Mouse (Mus musculus) layer of hippocampus, adult 9-11 months (tissue): ENCODE measurements at regions not wholly inside any gene's neighbourhood (a gene's known extent, or its start where the extent isn't known, plus 50 kb on each side); places are given as distances from the start of the nearest gene placed in this dataset.

Experiments
- DNase-seq: peaks from one replicate; pipeline ENCODE4 v3.0.0; 2022

DNA sequence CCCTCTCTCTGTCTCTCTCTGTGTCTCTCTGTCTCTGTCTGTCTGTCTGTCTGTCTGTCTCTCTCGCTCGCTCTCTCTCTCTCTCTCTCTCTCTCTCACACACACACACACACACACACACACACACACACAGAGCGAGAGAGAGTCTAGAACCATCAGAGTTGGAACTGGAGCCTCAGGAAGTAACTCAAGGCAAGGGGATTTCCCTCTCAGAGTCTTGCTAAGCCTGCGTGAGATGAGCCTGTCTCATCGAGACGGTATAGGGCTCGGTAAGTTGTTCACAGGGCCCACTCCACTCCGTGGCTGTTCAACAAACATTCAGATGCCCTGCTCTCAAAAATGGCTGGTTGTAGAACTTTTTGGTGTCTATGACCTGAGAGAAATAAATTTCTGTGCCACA lies 405.4 kb downstream of the Sox9 start:
- DNase-seq = no peak

DNA sequence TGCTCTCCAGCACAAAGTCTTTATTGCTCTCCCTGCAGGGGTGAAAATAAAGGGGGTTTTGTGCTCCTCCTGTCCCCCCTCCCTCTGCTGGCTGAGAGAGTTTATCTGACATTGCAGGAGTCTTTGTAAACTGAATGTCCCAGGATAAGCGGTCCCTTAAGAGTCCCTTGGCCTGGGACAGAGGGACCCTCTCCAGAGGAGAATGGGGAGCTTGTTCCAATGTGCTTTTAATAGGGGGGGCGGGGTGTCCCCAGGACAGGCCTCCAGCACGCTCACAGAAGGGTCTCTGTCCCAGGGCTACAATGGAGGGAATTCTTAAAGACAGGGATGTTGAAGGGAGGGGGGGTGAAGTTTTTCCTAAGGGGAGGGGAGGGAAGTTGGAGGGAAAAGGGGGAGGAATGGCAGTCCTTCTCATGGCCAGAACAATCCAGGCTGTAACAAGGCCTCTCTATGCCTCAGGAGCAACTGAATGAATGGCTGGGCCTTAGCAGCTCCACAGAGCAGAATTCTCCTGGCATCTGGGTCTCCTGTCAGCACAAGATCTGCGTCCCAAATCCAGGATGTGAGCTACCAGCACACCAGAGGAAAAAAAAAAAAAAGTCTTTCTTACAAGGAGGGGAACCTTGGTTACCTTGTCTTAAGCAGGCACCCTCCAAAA lies 406.4 kb downstream of the Sox9 start:
- peak; percentile 82 for DNase-seq

GRCm38 (mm10) chr11:113190006-113190405 lies 408.0 kb downstream of the Sox9 start:
- DNase-seq = no peak

- no peak for DNase-seq
These were observed 408.5 kb downstream of the Sox9 start for GRCm38 (mm10) chr11:113190520-113190919.

DNA sequence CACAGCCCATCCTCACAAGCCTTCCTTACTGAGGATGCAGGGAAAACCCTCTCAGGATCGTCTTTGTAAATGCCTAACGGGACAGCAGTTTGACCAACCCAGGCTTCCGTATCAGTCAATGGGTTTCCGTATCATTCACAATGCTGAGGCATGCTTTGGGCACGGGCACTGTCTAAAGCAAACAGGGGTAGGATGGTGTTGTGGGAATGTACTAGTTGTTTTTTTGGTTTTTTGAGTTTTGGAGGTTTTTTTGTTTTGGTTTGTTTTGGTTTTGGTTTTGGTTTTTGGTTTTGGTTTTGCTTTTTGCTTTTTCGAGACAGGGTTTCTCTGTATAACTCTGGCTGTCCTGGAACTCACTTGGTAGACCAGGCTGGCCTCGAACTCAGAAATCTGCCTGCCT lies 409.0 kb downstream of the Sox9 start:
- DNase-seq = no peak

DNA sequence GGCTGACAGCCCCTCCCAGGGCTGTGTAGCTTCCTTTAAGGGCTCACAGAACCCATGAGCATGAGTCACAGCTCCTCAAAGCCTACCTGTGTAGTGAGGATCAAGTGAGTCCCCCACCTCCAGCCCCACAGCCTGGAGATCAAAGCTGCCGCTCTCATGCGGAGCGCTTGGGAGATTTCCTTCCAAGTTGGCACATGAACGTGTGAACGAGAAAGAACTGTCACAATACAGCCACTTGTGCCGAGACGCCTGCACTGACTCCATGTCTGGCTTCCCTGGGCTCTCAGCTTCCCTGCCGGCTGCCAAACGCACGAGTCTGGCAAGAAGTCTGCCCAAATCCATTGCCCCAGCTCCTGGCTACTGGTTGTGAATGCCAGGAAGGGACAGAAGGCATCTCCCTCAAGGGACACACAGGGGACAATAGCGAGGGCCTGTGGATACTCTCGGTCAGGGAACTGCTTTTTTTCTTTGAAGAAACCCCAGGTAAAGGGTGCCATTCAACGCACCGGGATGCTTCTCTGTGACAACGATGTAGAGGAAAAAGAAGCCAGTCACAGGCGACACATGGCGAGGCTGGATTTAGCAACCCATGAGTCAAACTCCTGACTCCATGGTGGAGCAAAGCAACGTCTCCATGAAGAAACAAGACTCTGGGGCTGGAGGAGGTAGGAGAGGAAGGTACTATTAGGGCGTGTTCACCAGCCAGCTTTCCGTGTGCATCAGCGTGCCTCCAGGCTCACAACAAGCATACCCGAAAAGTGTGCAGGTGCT lies 410.2 kb downstream of the Sox9 start:
- peak; percentile 45 for DNase-seq

DNA sequence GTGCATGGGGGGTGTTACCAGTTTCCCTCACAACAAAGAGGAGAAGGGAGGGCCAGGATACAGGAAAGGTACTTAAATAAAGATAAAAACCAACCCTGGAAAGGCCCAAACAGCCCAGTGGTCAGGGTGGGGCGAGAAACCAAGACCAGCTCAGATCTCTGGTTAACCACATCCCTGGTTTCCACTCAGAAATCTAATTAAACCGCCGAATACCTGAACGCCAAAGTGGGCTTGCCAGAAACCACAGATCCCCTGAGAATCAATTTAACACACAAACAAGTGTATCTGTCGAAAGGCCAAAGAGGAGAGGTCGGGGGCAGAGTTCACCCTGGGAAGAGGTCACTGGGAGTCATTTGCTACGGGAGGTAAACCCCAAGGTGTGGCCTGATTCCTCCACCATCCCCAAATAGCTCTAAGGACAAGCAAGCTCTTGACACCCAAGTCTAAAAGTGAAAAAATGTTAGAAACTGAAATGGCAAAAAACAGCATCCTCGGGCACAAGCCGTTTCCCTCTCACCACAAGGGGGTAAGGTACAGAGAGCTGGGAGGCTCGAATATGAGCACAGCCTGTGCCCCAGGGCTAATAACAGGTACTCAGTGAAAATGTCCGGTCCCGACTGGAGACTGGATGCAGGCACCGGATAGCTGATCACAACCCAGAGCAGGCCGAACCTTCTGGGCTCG lies 412.3 kb downstream of the Sox9 start:
- DNase-seq = no peak
